Mouse (Mus musculus) urinary bladder, postnatal 10 days (tissue): ENCODE results near the gene Amd1.

Experiments
- DNase-seq: peaks from one replicate; pipeline ENCODE4 v3.0.0; 2022; ENCODE audit warnings: low spot score

Amd1 gene

GRCm38 (mm10) chr10:40302140-40302985, at the start of gene Amd1:
Gene Amd1 (minus strand): TSS chr10:40302186.
- DNase-seq, result peak; percentile 100

- DNase-seq, result no peak
Measured at GRCm38 (mm10) chr10:40351156-40351555, 49.2 kb upstream of the Amd1 start.

- no peak for DNase-seq
Measured at GRCm38 (mm10) chr10:40350245-40350932, 48.4 kb upstream of the Amd1 start.

GRCm38 (mm10) chr10:40349631-40350177, 47.7 kb upstream of the Amd1 start:
- DNase-seq, result peak; percentile 16

- DNase-seq, result peak; percentile 86
Measured at GRCm38 (mm10) chr10:40348566-40349536, 46.9 kb upstream of the Amd1 start.

- DNase-seq, result no peak
Measured at GRCm38 (mm10) chr10:40347461-40347954, 45.5 kb upstream of the Amd1 start.

- no peak for DNase-seq
Measured at GRCm38 (mm10) chr10:40346776-40347403, 44.9 kb upstream of the Amd1 start.

GRCm38 (mm10) chr10:40342036-40342435, 40.0 kb upstream of the Amd1 start:
- no peak for DNase-seq

- DNase-seq, result no peak
Measured at GRCm38 (mm10) chr10:40339351-40339964, 37.5 kb upstream of the Amd1 start, which contains the start of gene Cdk19. Gene Cdk19 (plus strand): TSS chr10:40339564.

GRCm38 (mm10) chr10:40332864-40333263, 30.9 kb upstream of the Amd1 start:
- DNase-seq, result no peak

- DNase-seq, result no peak
Measured at GRCm38 (mm10) chr10:40330262-40330661, 28.3 kb upstream of the Amd1 start.

- DNase-seq, result no peak
Measured at GRCm38 (mm10) chr10:40328004-40328551, 26.1 kb upstream of the Amd1 start.

GRCm38 (mm10) chr10:40320306-40320705, 18.3 kb upstream of the Amd1 start:
- no peak for DNase-seq

- no peak for DNase-seq
Measured at GRCm38 (mm10) chr10:40316841-40317585, 15.0 kb upstream of the Amd1 start.

- DNase-seq, result no peak
Measured at GRCm38 (mm10) chr10:40312781-40313180, 10.8 kb upstream of the Amd1 start.

GRCm38 (mm10) chr10:40309884-40310635, 8.1 kb upstream of the Amd1 start:
- DNase-seq, result no peak

GRCm38 (mm10) chr10:40307826-40308583, 6.0 kb upstream of the Amd1 start:
- DNase-seq, result no peak

GRCm38 (mm10) chr10:40305989-40306388, 4.0 kb upstream of the Amd1 start:
- no peak for DNase-seq
